Mouse (Mus musculus): Measurements from ENCODE around the gene Chrm4.

GRCm38 (mm10) chr2:91963443-91963932, 36.4 kb downstream of the Chrm4 start:
- TF ChIP-seq GATA1 (IDR thresholded peaks at IDR 0.05; ENCODE audit: borderline replicate concordance, low read length) (no peak), FLI1 (IDR thresholded peaks at IDR 0.05; ENCODE audit: low read length) (no peak)
